Mouse (Mus musculus) adrenal gland, adult 2 months (tissue): ENCODE measurements at regions not wholly inside any gene's neighbourhood (a gene's known extent, or its start where the extent isn't known, plus 50 kb on each side); places are given as distances from the start of the nearest gene placed in this dataset.

Source experiments
- DNase-seq: peaks from one replicate; pipeline ENCODE4 v3.0.0; 2021

GRCm38 (mm10) chr15:52570256-52570655 lies 1314.5 kb upstream of the Gm7489 start:
- DNase-seq, result no peak

- DNase-seq, result no peak
These were observed 1307.1 kb upstream of the Gm7489 start for GRCm38 (mm10) chr15:52577614-52578013.

- DNase-seq, result no peak
These were observed 1295.3 kb upstream of the Gm7489 start for GRCm38 (mm10) chr15:52589391-52589790.

GRCm38 (mm10) chr15:52599511-52599910 lies 1285.2 kb upstream of the Gm7489 start:
- no peak for DNase-seq

GRCm38 (mm10) chr15:52599957-52600356 lies 1284.7 kb upstream of the Gm7489 start:
- DNase-seq, result no peak

- no peak for DNase-seq
These were observed 1244.9 kb upstream of the Gm7489 start for GRCm38 (mm10) chr15:52639790-52640189.

GRCm38 (mm10) chr15:52645961-52646360 lies 1238.7 kb upstream of the Gm7489 start:
- no peak for DNase-seq

- no peak for DNase-seq
These were observed 1226.8 kb upstream of the Gm7489 start for GRCm38 (mm10) chr15:52657916-52658315.
